ENCODE assay signal across 8 mouse cellular contexts in the genomic region with DNA sequence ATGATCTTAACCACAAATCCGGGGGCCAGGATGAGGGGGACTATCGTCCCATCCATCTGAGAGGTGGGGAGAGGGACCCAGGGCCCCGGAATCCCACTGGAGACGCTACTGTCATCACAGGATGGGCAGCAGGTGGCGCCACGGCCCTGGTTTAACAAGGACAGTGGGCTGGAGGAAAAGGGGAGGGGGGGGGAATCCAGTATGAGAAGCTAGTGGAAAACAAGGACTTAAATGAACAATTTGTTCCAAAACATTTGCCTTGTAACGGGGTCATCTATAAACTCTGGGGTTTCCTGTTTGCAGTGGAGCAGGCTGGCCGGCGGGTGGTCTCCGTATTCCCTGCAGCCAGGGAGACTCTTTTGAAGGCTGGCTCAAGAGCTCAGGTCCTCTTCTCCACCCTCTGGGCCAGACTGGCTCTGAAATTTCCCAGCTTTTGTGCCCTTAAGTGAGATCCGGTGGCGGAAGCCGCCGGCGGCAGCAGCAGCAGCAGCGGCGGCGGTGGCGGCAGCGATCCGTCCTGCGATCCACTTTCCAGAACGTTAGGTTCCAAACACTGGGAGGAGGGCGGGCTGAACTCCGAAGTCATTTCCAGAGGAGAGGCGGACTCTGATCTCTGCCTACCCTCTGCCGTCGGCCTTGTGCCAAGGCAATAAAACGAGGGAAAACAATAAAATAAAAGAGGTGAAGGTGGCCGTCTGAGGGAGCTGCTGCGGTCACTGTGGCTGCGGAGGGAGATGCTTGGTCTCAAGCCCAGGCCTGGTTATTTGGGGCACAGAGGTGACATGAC.
DNase-seq lines count a peak whose midpoint lies in the region; ATAC-seq and TF ChIP-seq lines count a peak whose summit lies in the region.

No protein-coding gene starts in this region.

- peak overlapping the region; percentile 17 for H3K9ac ChIP-seq in hindbrain, embryonic 15.5 days

- H3K4me1 ChIP-seq in G1E (ENCODE audit: insufficient read depth, low read depth, low read length), result peaks cover 5% of the 10 kb centered on the region; the same call in 1 of the 2 replicates
- H3K4me1 ChIP-seq in hindbrain, embryonic 15.5 days (replicated peaks), result peaks cover 33% of the 10 kb centered on the region

- no peak for TF ChIP-seq CTCF in G1E (IDR thresholded peaks at IDR 0.05; ENCODE audit: low read depth, low read length)

- no peak overlapping the region for H3K4me3 ChIP-seq in G1E (ENCODE audit: low read depth, low read length)
- peak overlapping the region; percentile 34 for H3K4me3 ChIP-seq in hindbrain, embryonic 15.5 days

- H3K36me3 ChIP-seq in G1E (replicated peaks), result no peaks in the 10 kb centered on the region
- no peaks in the 10 kb centered on the region for H3K36me3 ChIP-seq in hindbrain, embryonic 15.5 days

- peak overlapping the region; percentile 81 for H3K4me2 ChIP-seq in hindbrain, embryonic 15.5 days

- peak; percentile 8 for DNase-seq in G1E (ENCODE audit: low spot score)
- peak; percentile 91 to 95 for DNase-seq in cerebellum, postnatal 14 days
- peak; percentile 79 for DNase-seq in gastrocnemius, adult 18-20 months (ENCODE audit: low spot score)
- peak; percentile 79 to 85 for DNase-seq in layer of hippocampus, postnatal 36 days
- peak; percentile 79 for DNase-seq in lung, postnatal 25 days (ENCODE audit: low spot score)
- DNase-seq in retina, postnatal 1 day, result peak; percentile 90
- DNase-seq in urinary bladder, postnatal 10 days (ENCODE audit: low spot score), result peak; percentile 45

- peak overlapping the region; percentile 65 for H3K27ac ChIP-seq in hindbrain, embryonic 15.5 days (replicated peaks)

- no peak for ATAC-seq in G1E (ENCODE audit: extremely low read depth, insufficient number of reproducible peaks, low FRiP score, poor library complexity, severe bottlenecking)
- peak; percentile 71 for ATAC-seq in hindbrain, embryonic 15.5 days (ENCODE audit: low FRiP score, low read depth)

- H3K27me3 ChIP-seq in G1E (ENCODE audit: insufficient read depth, low read length), result peaks cover 4% of the 10 kb centered on the region; the same call in 1 of the 2 replicates
- no peaks in the 10 kb centered on the region for H3K27me3 ChIP-seq in hindbrain, embryonic 15.5 days

- 0 out of 2 replicates have a peak, but pooled peaks cover 2% of the 10 kb centered on the region for H3K9me3 ChIP-seq in G1E (replicated peaks)
- H3K9me3 ChIP-seq in hindbrain, embryonic 15.5 days, result no peaks in the 10 kb centered on the region

- under 1% methylated on average over 32 of the region's 32 CpGs for WGBS in hindbrain, embryonic 15.5 days

Comparison
In these comparisons a context has a peak if more than half of its experiments do, and no peak if none do; other contexts are left out.
1. DNase-seq: peak in every context shown above with its lines; median percentile 93 in cerebellum, postnatal 14 days; 90 in retina, postnatal 1 day; 82 in layer of hippocampus, postnatal 36 days; 79 in gastrocnemius, adult 18-20 months; 79 in lung, postnatal 25 days; 45 in urinary bladder, postnatal 10 days; 8 in G1E.